Mouse (Mus musculus): Measurements from ENCODE around the gene Pmpca.

- no peak for TF ChIP-seq POLR2A (IDR thresholded peaks at IDR 0.05; ENCODE audit: extremely low read depth, insufficient read depth, low read length)
- no peak for TF ChIP-seq CTCF (IDR thresholded peaks at IDR 0.05; ENCODE audit: extremely low read depth, insufficient read depth, low read length)
These were observed 46.3 kb upstream of the Pmpca start for GRCm38 (mm10) chr2:26342609-26343490.
